Mouse (Mus musculus): ENCODE data around the gene Morn4.

DNA sequence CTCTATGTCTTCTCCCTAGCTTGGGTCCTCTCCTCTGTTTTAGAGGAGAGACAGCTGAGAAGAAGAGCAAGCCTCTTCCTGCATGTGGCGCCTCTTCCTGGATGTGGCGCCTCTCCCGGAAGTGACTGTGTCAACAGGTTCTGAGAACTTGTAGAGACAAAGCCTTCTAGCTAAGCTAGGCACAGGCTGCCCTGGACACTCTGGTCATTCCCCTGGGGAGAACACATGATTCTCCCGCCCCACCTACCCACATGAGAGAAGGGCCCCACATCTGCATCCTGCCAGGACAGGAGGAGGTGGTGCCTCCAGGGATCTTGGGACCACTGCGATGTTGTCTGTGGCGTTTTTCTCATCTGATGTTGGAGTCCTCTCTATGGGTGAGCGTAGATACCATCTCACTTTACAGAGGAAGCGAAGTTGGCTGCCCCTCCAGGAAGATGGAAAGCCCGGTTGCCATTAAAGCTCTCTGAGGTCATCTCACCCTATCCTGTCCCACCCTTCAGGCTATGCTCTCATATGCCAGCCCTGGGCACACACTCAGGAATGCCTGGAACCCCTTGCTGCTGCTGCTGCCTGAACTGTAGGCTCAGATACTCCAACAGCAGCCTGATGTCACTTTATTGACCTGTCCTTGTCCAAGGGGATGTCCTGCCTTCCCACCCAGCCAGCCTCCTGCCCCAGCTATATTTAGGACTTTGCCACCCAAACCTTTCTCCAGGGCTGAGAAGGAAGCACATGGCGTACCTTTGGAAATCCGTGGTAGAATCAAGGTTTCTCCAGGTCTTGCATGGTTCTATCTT, 17.5 kb downstream of the Morn4 start:
- TF ChIP-seq CTCF (IDR thresholded peaks at IDR 0.05; ENCODE audit: borderline replicate concordance, control insufficient read depth, extremely low read depth, insufficient read depth, low read length, poor library complexity) (no peak), POLR2A (IDR thresholded peaks at IDR 0.05; ENCODE audit: control insufficient read depth, extremely low read depth, insufficient read depth, low read length, poor library complexity) (no peak)
